Mouse (Mus musculus) heart, postnatal 25 days (tissue): ENCODE measurements around the gene Pitx1. TPM values are rescaled to one million over a fixed set of nuclear protein-coding genes. Genes with fewer than 3 reads are reported as not detected.

Experiments used
- DNase-seq: peaks from one replicate; pipeline ENCODE4 v3.0.0; 2022; ENCODE audit warnings: low spot score
- intact Hi-C: fragments of 180-260 bp; cut with DNase I; formaldehyde crosslinking; loops from one replicate; pipeline ENCODE4 v1.15.1; 2025
- total RNA-seq, 2 experiments: library from RNA; stranded (reverse); gene quantifications; 2 replicates each; pipeline ENCODE4 v1.2.3; 2021

The Pitx1 gene
- total RNA-seq = not detected

DNA sequence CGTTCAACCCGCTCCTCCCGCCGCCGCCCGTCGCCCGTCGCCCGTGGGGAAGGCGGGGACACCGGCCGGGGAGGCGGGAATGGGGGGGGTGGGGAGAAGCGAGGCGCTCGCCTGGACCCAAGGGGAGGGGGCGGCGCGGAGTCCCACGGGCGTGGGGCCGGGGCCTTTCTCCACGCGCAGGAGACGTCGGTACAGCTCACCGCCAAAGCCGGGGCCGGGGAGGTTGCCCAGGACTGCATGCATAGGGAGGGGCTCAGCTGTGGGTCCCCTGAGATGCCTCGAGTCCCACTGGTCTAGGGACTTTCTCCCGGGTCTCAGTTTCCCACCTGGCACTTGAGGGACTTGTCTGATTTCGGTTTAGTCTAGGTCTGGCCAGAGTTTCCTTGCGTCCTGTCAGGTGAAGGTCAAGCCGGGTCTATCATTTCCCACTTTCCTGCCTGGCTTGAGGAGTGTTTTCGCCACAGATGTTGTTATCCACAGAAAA is at the start of gene Pitx1:
Gene Pitx1, minus strand, starts transcription at position 51 of the 484 bp plus-strand sequence.
- no peak for DNase-seq
- intact Hi-C loops = no loop called here

DNA sequence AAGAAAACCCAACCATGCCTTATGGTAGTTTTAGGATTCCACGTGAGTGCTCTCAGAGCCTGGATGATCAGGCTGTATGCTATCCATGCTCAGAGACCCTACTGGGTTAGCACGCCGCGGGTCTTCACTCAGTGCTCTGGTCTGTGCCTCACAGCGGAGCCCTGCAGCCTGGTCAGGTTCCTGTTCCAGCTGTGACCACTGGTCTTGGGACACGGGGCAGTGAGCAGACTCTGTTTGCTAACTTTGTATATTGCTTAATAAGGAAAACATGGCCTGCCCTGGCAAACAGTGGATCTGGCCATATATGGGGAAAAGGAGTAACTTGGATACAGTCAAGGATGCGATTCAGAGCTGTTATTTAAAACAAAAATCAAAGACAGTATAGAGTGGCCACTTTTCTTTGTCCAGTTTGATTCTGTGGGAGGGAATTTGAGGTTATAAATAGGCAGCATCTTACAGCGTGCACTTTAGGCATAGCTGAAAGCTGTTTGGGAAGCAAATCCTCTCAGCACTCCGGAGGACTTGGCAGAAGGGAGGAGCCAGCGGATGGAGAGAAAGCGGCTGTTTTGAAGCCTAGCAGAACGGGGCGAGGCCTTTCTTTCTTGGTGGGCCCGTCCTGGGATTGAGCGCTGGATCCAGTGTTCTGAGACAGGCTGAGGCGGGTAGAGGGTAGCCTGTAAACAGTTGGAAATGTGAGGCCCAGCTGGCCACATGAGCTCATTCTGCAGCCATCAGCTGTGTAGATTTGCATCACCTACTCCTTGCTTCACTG is 45.6 kb upstream of the Pitx1 start:
- DNase-seq = no peak
- intact Hi-C loops = no loop called here

DNA sequence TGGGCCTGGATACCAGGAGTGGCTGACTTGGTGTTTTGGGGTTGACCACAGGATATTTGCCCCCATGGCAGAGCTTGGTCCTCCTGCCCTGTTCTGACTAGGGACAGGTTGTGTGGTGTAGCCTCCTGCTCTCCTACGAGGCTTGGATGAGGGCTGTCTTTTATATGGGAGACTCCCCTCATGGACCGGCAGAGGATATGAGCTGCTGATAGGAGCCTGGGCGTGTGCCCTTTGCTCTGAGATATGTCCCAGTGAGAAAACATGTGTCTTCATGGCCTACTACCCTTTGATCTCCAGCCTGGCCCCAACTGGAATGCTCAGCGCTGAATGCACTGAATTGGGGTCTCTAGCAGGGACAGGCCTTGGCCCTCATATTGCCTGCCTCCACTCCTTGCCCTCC is 42.4 kb upstream of the Pitx1 start:
- DNase-seq = no peak
- intact Hi-C loops = no loop called here

DNA sequence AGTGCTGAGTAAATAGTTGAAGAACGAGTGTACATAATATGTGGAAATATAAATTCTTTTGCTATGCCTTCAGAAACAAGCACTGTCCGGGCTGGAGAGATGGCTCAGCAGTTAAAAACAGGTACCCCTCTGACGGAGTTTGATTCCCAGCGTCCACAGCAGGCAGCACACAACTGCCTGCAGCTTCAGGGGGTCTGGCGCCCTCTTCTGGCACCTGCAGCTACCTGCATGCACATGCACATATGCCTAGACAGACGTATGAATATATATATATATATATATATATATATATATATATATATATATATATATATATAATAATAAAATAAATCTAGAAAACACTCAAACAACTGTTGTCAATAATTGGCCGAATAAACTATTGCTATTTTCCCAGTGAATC is 35.4 kb upstream of the Pitx1 start:
- DNase-seq = no peak
- intact Hi-C loops = no loop called here

DNA sequence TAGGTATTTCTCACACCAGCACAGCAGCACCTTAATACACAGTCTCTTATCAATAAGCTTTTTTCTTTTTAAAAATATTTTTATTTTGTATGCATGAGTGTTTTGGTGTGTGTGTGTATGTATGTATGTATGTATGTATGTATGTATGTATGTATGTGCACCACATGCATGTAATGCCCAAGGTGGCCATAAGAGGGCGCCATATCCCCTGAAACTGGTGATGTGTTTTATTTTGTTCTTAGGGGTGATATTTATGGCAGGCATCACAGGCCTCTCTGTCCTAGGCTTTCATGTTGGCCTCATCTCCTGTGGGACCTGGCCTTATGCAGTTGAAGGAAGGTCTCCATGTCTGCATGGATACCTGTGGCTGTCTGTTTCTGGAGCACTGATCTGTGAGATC is 34.0 kb upstream of the Pitx1 start:
- intact Hi-C loops = no loop called here
- DNase-seq = no peak

DNA sequence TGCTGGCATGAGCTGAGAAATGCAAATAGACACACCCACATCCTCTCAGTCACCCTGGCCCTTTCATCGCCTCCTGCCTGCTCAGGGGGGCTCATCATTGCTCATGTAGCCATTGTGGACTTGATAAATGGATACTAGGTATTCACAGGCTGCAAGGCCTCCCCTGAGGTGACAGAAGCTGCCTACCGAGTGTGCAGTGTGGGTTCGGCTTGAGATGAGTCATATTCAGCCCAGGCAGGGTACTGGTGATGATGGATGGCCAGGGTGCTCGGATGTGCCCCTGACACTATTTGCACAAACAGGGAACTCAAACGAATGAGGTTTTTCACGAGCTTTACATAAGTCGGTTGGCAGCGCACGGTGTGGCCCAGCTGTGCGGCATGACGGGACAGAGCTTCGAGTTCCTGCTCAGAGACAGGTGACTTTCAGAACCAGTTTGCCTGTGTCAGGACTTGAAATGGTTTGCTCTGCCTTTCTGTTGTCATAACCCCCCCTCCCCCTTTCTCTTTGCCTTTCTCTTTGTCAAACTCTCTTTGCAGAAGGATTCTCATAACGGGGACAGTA is 31.6 kb upstream of the Pitx1 start:
- intact Hi-C loops = no loop called here
- no peak for DNase-seq

DNA sequence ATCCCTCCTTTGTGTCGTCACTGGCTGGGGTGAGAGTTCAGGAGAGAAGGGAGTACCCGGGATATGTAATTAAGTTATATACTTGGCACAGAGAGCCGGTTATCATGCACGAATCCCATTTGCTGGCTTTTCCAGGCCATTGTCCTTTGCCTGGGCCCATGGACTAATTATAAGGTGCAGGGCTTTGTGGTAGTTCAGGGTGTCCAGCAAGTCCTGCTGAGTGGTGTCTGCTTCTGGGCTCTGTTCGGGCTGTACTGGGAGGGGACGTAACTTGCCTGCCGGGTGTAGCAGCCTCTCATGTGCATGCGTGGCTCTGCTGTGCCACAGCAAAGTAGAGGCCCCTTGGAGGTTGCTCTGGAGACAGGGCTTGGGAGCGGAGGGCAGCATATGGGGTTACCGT is 24.5 kb upstream of the Pitx1 start:
- intact Hi-C loops = no loop called here
- no peak for DNase-seq

DNA sequence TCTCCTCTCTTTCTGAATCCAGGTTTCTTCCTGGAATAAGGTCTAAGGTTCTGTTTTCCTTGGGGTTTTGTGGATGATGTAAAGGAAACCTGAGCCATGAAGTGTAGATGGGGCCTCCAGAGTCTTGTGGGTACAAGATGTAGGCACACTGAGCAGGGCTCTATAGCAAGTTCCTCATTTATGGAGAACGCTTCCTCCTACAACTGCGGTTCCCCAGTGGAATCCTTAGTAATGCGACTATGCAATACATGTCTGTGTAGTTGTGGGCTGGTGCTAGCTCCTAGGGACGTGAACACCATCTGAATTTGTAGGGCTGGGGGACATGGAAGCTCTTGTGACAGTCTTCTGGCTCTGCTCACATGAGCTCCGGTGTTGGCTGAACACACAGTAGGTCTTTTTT is 22.5 kb upstream of the Pitx1 start:
- DNase-seq = no peak
- intact Hi-C loops = no loop called here

DNA sequence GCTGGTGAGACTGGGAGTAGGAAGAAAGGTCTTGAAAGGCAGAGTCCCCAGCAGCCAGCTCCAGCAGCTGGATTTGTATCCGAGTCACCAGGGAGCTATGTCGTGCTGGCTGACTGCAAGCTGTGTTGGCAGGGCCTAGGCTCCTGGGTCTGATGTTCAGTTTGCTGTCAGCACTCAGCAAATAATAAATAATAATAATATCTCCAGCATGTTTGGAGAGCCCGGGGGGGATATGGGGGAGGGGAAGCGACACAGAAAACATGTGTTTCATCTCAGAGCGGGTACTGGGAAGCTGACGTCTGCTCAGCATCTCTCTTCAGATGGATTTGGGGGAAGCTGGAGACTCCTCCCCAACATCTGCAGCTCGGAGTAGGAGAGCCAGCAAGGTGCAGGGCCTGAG is 19.8 kb upstream of the Pitx1 start:
- intact Hi-C loops = no loop called here
- DNase-seq = no peak

DNA sequence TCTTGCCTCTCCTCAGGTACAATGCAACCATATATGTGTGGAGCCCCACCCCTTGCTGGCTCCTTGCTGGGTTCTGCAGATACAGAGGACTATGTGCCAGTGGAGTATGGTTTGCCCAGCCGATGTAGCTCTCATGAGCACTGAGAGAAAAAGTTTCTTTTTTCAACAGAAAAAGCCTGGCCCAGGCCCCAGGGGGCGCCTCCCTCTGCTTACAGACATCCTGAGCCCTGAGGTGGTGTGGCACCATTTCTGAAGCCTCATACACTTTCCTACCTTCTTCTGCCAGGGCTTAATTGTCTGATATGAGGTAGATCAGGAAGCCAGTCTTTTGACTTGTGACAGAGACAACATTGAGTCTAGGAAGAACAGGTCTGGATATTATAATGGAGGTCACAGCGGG is 16.2 kb upstream of the Pitx1 start:
- intact Hi-C loops = no loop called here
- DNase-seq = no peak

DNA sequence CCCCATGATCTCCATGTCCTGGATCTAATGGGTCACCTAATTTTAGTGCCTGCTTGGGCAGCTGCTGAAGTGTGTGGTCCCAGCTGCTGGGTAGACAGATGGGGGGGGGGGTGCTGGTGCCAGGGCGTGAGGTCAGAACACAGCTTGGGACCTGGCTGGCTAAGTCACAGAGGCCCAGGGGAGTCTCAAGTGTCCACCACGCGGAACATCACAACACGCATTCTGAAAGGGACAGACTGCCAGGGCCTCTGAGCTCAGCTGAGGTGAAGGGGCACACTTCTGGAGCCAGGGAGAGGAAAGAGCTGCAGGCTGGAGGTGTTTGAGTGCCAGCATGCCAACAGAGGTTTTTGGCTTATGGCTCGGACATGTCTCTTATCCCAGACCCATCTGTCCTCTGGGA is 14.7 kb upstream of the Pitx1 start:
- DNase-seq = no peak
- intact Hi-C loops = no loop called here

DNA sequence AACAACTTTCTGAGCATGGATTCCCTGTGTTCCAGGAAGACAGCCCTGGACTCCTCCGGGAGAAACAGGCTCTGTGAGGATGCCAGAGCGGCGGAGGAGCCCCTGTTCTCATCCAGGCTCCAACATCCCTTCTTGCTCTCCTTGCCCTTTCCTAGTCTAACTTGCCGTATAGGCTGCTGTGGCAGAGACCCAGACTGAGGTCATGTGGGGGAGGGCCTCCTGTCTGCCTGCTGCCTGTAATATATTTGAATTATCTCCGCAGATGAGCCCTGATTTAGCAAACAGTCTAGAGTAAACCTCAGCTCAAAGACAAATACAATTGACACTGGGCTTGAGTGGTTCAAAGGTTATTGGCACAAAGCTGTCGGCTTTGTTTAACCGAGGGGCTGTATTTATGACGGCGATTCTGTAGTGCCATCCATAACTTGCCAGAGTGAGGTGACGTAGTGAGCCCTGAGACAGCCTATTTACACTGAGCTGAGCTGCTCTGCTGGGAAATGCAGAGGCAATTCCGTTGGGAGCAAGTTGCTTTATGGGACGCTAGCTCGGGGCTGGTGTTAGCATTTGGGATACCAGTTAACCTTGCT is 12.7 kb upstream of the Pitx1 start:
- DNase-seq = no peak
- intact Hi-C loops = no loop called here

DNA sequence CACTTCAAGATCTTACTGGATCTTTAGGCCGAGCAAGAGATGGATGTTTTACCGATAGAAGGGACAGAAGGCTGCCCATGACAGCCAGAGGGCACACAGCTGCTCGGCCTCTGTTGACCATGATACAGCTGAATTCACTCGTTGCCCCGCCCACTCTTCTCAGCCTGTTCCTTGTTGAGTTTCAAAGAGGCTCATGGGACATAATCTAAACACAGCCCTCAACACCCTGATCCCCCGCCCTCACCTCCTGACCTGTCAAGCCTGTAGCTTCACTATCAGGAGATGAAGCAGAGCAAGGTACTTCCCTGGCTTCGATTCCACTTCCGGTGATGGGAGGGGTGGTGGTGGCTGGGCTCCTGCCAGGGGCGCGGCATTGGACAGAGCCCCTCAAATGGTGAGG is 11.8 kb upstream of the Pitx1 start:
- no peak for DNase-seq
- intact Hi-C loops = no loop called here

DNA sequence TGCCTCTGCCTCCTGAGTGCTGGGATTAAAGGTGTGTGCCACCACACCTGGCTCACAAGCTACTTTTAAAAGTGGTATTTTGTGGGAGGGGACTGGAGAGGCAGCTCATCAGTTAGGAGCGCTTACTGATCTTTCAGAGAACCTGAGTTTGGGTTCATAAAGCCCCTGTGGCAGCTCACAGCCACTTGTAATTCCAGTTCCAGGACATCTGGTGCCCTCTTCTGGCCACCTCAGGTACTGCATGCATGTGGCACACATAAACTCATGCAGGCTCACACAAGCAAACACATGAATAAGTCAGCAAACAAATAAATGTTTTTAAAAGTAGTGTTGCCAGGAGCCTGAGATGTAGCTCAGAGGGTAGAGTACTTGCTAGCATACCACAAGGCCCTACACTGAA is 7.7 kb upstream of the Pitx1 start:
- no peak for DNase-seq
- intact Hi-C loops = no loop called here

DNA sequence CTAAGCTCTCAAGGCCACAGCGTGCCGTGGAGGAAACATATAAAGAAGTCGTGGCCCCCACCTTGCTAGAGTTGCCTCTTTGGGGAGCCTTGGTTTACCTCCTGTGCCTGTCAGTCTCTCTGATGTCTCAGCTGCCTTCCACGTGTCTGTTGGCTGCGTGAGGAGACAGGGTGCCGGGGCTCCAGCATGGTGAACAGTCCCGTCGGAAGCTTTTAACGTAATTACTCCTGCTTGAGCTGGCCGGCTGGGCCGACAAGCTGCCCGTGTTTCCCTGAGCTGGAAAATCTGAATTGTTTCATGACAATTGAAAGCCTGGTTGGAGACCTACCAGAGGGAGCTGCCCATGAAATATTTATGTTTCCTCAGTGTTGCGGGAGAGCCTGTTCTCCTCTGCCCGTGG is 4.2 kb upstream of the Pitx1 start:
- no peak for DNase-seq
- intact Hi-C loops = no loop called here

DNA sequence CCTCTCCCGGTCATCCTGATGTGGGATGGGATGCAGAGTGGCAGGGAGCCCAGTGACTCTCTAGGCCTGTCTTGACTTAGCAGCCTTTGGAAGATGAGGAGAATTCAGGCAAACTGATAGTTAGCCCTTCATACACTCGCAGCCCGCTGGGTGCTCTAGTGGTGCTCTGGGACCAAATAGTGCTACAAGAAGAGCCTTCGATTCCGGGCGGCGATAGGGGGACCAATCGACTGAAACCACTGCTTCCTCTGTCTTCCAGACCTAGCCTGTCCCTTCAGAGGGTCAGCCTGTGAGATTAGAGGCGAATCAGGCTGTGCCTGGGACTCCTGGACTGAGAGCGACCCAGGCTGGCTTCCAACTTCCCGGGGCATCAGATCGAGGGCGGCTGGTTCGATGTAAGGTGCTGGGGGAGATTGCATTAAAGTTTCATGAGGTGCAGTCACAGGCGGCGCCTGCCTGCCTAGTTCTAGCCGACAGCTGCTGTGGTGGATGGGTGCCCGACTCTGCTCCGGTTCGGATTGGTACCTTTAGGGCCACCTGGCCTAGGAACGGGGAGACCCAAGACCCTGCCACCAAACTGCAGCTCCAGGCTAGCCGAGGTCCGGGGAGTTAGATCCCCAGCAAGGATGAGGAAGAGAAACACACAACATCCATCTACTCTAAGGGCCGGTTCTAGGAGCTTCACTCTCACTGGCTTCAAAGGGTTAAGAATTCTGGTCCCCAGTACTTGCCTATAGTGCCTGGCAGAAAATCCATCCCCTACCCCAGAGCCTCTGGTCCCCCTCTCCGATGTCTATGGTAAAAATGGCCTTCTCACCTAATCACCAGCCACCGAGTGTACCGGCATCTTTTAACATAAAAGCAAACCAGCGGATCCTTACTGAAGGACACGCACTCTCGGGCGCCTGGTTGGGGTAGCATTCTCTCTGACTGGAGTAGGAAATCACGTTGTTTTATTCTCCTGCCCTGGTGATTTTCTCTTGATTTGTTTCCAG is 1.1 kb upstream of the Pitx1 start:
- DNase-seq = no peak
- intact Hi-C loops = no loop called here

DNA sequence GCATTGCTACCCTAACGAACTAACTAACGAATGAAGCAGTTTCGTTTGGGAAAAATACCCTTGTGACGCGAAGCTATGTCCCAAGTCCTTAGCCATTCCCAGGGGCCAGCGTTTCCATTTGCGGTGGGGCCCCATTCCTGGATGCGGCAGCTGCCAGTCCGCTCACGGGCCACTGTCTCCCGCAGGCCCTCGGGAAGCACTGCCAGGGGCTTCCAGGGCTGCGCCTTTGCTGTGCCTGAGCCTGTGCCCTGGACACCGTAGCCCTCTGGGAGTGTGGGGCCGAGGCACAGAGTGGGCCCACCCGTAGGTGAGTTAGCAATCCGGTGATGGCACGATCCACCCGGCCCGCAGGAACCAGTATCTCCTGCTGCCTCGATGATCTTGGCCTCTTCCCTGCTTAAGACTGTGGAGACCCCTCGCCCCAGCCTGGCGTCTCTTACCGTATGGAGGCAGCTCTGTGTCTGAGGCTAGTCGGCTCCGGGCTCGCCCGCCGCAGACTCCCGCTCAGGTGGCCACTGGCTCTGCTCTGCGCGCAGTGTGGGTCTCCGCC is 369 bp downstream of the Pitx1 start:
- DNase-seq = no peak
- intact Hi-C loops = no loop called here

DNA sequence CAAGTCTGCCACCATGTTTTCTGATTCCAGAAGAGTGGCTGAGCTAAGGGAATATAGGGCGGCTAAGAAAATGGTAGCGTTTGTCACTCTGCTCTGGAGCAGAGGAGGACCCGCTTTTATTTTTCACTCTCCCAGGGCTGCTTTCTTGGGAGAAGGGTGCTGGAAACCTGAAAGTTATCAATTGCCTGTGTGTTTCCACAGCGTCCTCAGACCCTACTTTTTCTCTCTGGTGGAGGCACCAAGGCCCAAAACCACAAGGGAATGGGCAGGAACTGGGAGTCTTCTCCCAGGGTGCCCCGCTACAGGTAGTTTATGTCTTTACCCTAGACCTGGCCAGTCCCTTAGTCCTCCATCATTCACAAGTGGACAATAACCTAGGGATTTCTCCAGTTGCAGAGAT is 1.3 kb downstream of the Pitx1 start:
- intact Hi-C loops = loop anchor here (5.0 kb wide), 1 partner anchor 128 kb away; no protein-coding TSS in a partner anchor
- DNase-seq = no peak

DNA sequence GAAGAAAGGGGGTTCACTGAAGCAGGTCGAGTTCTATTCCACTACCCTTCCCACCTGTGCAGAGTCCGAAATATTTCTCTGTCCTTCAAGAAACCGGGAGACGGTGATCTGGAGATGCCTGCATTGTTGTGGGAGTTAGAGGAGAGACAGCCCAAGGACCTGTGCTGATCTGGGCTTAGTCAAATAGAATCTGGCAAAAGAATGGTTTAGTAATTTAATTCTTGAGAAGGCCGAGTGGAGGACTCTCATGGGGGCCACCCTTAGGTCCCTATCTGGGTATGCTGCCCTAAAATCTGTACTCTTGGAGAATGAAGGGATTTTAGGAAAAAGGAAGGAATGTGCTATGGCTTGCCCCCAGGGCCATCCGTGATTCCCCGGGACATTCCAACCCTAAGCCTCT is 2.1 kb downstream of the Pitx1 start:
- intact Hi-C loops = loop anchor here (5.0 kb wide), 1 partner anchor 128 kb away; no protein-coding TSS in a partner anchor
- DNase-seq = no peak

DNA sequence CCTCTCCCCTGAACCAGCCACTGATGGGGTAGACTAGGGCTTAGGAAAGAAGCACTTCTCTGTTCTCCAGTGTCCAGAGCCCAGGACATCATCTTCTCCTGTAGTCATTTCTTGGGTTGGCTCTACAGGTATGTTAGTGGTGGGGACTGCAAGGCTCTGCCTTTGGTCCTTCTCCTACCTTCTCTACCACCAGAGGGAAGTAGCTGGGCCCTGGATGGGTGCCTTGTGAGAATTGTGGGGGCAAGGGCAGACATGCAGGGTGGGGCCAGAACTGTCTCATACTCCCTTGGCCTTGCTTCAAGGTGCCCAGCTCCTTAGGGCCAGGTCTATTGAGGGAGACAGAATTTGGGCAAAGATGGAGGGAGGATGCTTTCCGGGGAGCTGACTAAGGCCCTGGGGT is 3.4 kb downstream of the Pitx1 start:
- DNase-seq = no peak
- intact Hi-C loops = loop anchor here (5.0 kb wide), 1 partner anchor 130 kb away; no protein-coding TSS in a partner anchor
